Mouse (Mus musculus) C2C12 (cell line): ENCODE measurements around the gene Pigyl.

Source experiments
- CEBPB ChIP-seq: IDR thresholded peaks from one replicate; pipeline ENCODE4 v1.6.1; 2011; ENCODE audit warnings: low read depth, mild to moderate bottlenecking, control low read depth, moderate library complexity
- CTCF ChIP-seq: IDR thresholded peaks from one replicate; pipeline ENCODE4 v1.5.1; 2011; ENCODE audit not compliant: control insufficient read depth, insufficient read depth, insufficient read length
- MAX ChIP-seq: IDR thresholded peaks from one replicate; pipeline ENCODE4 v1.6.1; 2011; ENCODE audit warnings: mild to moderate bottlenecking, control low read depth
- MYOD1 ChIP-seq: IDR thresholded peaks from one replicate; pipeline ENCODE4 v1.6.1; 2011; ENCODE audit warnings: low read depth; ENCODE audit not compliant: control insufficient read depth, insufficient read length
- MYOG ChIP-seq: IDR thresholded peaks from one replicate; pipeline ENCODE4 v1.6.1; 2011; ENCODE audit not compliant: control insufficient read depth, insufficient read length; ENCODE audit errors: extremely low read depth
- USF1 ChIP-seq: IDR thresholded peaks from one replicate; pipeline ENCODE4 v1.6.1; 2011; ENCODE audit warnings: low read depth, mild to moderate bottlenecking, control low read depth, moderate library complexity

- TF ChIP-seq USF1 (no peak), MAX (no peak), CTCF (no peak), MYOD1 (no peak), MYOG (no peak), CEBPB (no peak)
Observed at GRCm38 (mm10) chr9:22155614-22156013, 1.0 kb upstream of the Pigyl start.
